Mouse (Mus musculus): Measurements from ENCODE around the gene Gm49388. TPM values are rescaled to one million over a fixed set of nuclear protein-coding genes. Genes with fewer than 3 reads are reported as not detected.
"Not testable (repeated sequence)": the region's sequence is repeated elsewhere in the genome, so short reads cannot be mapped to it uniquely, and the experiment has no call there.

Gm49388 gene
- polyA plus RNA-seq, 1 experiment from 2014 or later = not detected

- WGBS = 4% methylated on average over 27 of the region's 27 CpGs
- ATAC-seq (ENCODE audit: low FRiP score) = peak; percentile 33
- Histone ChIP-seq H3K4me1 (peaks cover 30% of the 10 kb centered on the region), H3K27me3 (no peaks in the 10 kb centered on the region), H3K4me2 (replicated peaks) (peak overlapping the region; percentile 80), H3K36me3 (peaks cover 31% of the 10 kb centered on the region), H3K4me3 (peak overlapping the region; percentile 51), H3K27ac (peak overlapping the region; percentile 77), H3K9ac (peak overlapping the region; percentile 74), H3K9me3 (replicated peaks) (no peaks in the 10 kb centered on the region)
These were observed 15.1 kb upstream of the Gm49388 start for GRCm38 (mm10) chr7:127770039-127770905.

GRCm38 (mm10) chr7:127771262-127771661, 14.1 kb upstream of the Gm49388 start:
- Histone ChIP-seq H3K9me3 (replicated peaks) (no peaks in the 10 kb centered on the region), H3K9ac (no peak overlapping the region), H3K27ac (no peak overlapping the region), H3K4me2 (replicated peaks) (no peak overlapping the region), H3K4me3 (no peak overlapping the region), H3K4me1 (peaks cover 30% of the 10 kb centered on the region), H3K27me3 (no peaks in the 10 kb centered on the region), H3K36me3 (peaks cover 23% of the 10 kb centered on the region)
- 73% methylated on average over 5 of the region's 5 CpGs for WGBS
- no peak for ATAC-seq (ENCODE audit: low FRiP score)

GRCm38 (mm10) chr7:127772080-127772479, 13.3 kb upstream of the Gm49388 start:
- Histone ChIP-seq H3K4me2 (replicated peaks) (no peak overlapping the region), H3K9me3 (replicated peaks) (no peaks in the 10 kb centered on the region), H3K27ac (no peak overlapping the region), H3K4me3 (no peak overlapping the region), H3K9ac (no peak overlapping the region), H3K4me1 (peaks cover 30% of the 10 kb centered on the region), H3K36me3 (peaks cover 15% of the 10 kb centered on the region), H3K27me3 (no peaks in the 10 kb centered on the region)
- WGBS = 84% methylated on average over 3 of the region's 3 CpGs
- no peak for ATAC-seq (ENCODE audit: low FRiP score)

- Histone ChIP-seq H3K4me3 (no peak overlapping the region), H3K9me3 (replicated peaks) (no peaks in the 10 kb centered on the region), H3K9ac (no peak overlapping the region), H3K36me3 (peaks cover 10% of the 10 kb centered on the region), H3K27me3 (no peaks in the 10 kb centered on the region), H3K4me2 (replicated peaks) (no peak overlapping the region), H3K27ac (no peak overlapping the region), H3K4me1 (peaks cover 30% of the 10 kb centered on the region)
- WGBS = 93% methylated on average over 1 of the region's 1 CpGs
- no peak for ATAC-seq (ENCODE audit: low FRiP score)
These were observed 12.9 kb upstream of the Gm49388 start for GRCm38 (mm10) chr7:127772557-127772956.

GRCm38 (mm10) chr7:127773664-127774384, 11.6 kb upstream of the Gm49388 start:
- Histone ChIP-seq H3K4me3 (peak overlapping the region; percentile 6; the same call in 1 of the 2 replicates), H3K36me3 (no peaks in the 10 kb centered on the region), H3K27ac (0 out of 2 replicates have a peak overlapping the region, but pooled peaks have one; percentile 7), H3K9ac (0 out of 2 replicates have a peak overlapping the region, but pooled peaks have one; percentile 15), H3K9me3 (replicated peaks) (no peaks in the 10 kb centered on the region), H3K4me1 (peaks cover 31% of the 10 kb centered on the region), H3K4me2 (replicated peaks) (no peak overlapping the region), H3K27me3 (no peaks in the 10 kb centered on the region)
- no peak for ATAC-seq (ENCODE audit: low FRiP score)
- WGBS = 42% methylated on average over 9 of the region's 9 CpGs

- peak overlapping the region; percentile 94 for H3K4me3 ChIP-seq
- peaks cover 15% of the 10 kb centered on the region for H3K36me3 ChIP-seq
- H3K27ac ChIP-seq = peak overlapping the region; percentile 92; the same call in 1 of the 2 replicates
- not testable (repeated sequence) for H3K9me3 ChIP-seq (replicated peaks); H3K27me3 ChIP-seq; ATAC-seq (ENCODE audit: low FRiP score)
- peak overlapping the region; percentile 95 for H3K9ac ChIP-seq
- H3K4me2 ChIP-seq (replicated peaks) = peak overlapping the region; percentile 85
- WGBS = 72% methylated on average over 7 of the region's 7 CpGs
- peaks cover 11% of the 10 kb centered on the region for H3K4me1 ChIP-seq
These were observed 9.6 kb upstream of the Gm49388 start for GRCm38 (mm10) chr7:127775837-127776236.

- Histone ChIP-seq H3K4me2 (replicated peaks) (peak within 1 kb of the TSS; percentile 85), H3K36me3 (peaks cover 21% of the 10 kb centered on the region), H3K27me3 (no peaks in the 10 kb centered on the region), H3K9me3 (replicated peaks) (no peaks in the 10 kb centered on the region), H3K27ac (peak within 1 kb of the TSS; percentile 92), H3K4me3 (peak within 1 kb of the TSS; percentile 94), H3K4me1 (peaks cover 11% of the 10 kb centered on the region), H3K9ac (peak within 1 kb of the TSS; percentile 95)
- peak; percentile 67 for ATAC-seq (ENCODE audit: low FRiP score)
- under 1% methylated on average over 23 of the region's 23 CpGs for WGBS
These were observed 9.0 kb upstream of the Gm49388 start, which contains the start of gene Setd1a for GRCm38 (mm10) chr7:127776426-127776825. TSS of gene Setd1a (plus strand) at chr7:127776670.

GRCm38 (mm10) chr7:127776878-127777473, 8.4 kb upstream of the Gm49388 start:
- Histone ChIP-seq H3K27ac (peak overlapping the region; percentile 92), H3K9me3 (replicated peaks) (no peaks in the 10 kb centered on the region), H3K4me2 (replicated peaks) (peak overlapping the region; percentile 85), H3K4me1 (peaks cover 11% of the 10 kb centered on the region), H3K27me3 (no peaks in the 10 kb centered on the region), H3K4me3 (peak overlapping the region; percentile 94), H3K36me3 (peaks cover 26% of the 10 kb centered on the region), H3K9ac (peak overlapping the region; percentile 95)
- ATAC-seq (ENCODE audit: low FRiP score) = peak; percentile 91
- under 1% methylated on average over 69 of the region's 70 CpGs for WGBS

GRCm38 (mm10) chr7:127777474-127778266, 7.7 kb upstream of the Gm49388 start:
- peak overlapping the region; percentile 95 for H3K9ac ChIP-seq
- ATAC-seq (ENCODE audit: low FRiP score) = peak; percentile 51
- no peaks in the 10 kb centered on the region for H3K27me3 ChIP-seq
- H3K27ac ChIP-seq = peak overlapping the region; percentile 92
- H3K9me3 ChIP-seq (replicated peaks) = no peaks in the 10 kb centered on the region
- H3K4me2 ChIP-seq (replicated peaks) = peak overlapping the region; percentile 85
- H3K36me3 ChIP-seq = peaks cover 33% of the 10 kb centered on the region
- peaks cover 11% of the 10 kb centered on the region for H3K4me1 ChIP-seq
- H3K4me3 ChIP-seq = peak overlapping the region; percentile 94
- WGBS = 3% methylated on average over 62 of the region's 66 CpGs

GRCm38 (mm10) chr7:127778350-127778749, 7.1 kb upstream of the Gm49388 start:
- Histone ChIP-seq H3K9ac (peak overlapping the region; percentile 95), H3K36me3 (peaks cover 37% of the 10 kb centered on the region), H3K27me3 (no peaks in the 10 kb centered on the region), H3K4me3 (peak overlapping the region; percentile 94), H3K4me2 (replicated peaks) (peak overlapping the region; percentile 85), H3K27ac (no peak overlapping the region), H3K4me1 (peaks cover 11% of the 10 kb centered on the region), H3K9me3 (replicated peaks) (no peaks in the 10 kb centered on the region)
- WGBS = 78% methylated on average over 4 of the region's 4 CpGs
- no peak for ATAC-seq (ENCODE audit: low FRiP score)

GRCm38 (mm10) chr7:127797076-127797845, 11.9 kb downstream of the Gm49388 start:
- no peak overlapping the region for H3K27ac ChIP-seq
- WGBS = 94% methylated on average over 23 of the region's 23 CpGs
- no peak overlapping the region for H3K4me3 ChIP-seq
- peaks cover 9% of the 10 kb centered on the region; the same call in 1 of the 2 replicates for H3K4me1 ChIP-seq
- H3K27me3 ChIP-seq = no peaks in the 10 kb centered on the region
- no peak overlapping the region for H3K9ac ChIP-seq
- ATAC-seq (ENCODE audit: low FRiP score) = no peak
- H3K9me3 ChIP-seq (replicated peaks) = no peaks in the 10 kb centered on the region
- peaks cover 78% of the 10 kb centered on the region for H3K36me3 ChIP-seq
- H3K4me2 ChIP-seq (replicated peaks) = no peak overlapping the region
